Mouse (Mus musculus): Measurements from ENCODE around the gene Adig. TPM values are rescaled to one million over a fixed set of nuclear protein-coding genes. Genes with fewer than 3 reads are reported as not detected.

Gene Adig
- 1.1 and 4.1 TPM in 2 replicates for polyA plus RNA-seq (2012; rRNA removed)

DNA sequence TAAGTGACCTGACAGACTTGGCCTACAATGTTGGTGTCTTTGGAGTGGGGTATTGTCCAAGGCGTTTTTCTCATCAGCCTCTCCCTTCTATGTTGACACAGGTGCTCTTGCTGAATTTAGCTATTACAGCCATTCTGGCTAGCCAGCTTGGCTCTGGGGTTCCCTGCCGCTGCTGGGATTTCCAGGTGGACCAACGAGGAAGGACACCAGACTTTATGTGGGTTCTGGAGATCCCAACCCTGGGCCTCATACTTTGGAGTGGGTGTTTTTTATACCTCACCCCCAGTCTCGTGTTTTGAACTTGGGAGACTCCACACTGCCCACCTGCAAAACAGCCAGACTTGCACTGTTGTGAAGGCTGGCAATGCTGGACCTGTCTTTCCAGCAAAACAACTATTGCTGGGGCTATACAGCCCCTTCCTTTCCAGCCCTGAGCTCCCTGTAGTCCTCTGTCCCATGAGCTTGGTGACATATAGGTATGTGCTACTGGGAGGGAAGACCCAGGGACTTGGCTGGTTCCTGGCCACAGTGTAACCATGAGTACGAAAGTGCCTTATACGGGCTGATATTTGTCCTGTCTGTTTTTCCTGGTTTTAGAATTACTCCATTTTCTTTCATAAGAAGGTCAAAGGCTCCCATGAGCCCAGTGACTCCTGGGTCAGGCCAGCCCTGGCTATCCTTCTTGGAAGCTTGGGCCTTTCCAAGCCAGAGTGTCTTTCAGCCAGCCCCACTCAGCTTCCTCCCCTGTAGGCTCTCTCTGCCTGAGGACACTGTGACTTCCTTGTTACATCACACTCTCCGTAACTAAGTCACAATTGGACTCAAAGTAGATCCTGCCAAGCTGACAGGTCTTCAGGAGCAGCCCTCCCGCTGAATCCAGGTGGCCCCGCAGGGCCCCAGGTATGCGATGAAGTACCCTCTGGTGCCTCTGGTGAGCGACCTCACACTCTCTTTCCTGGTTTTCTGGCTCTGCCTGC is at the start of gene Adig:
Adig (plus strand) TSS at position 777 of the 977 bp plus-strand sequence.

DNA sequence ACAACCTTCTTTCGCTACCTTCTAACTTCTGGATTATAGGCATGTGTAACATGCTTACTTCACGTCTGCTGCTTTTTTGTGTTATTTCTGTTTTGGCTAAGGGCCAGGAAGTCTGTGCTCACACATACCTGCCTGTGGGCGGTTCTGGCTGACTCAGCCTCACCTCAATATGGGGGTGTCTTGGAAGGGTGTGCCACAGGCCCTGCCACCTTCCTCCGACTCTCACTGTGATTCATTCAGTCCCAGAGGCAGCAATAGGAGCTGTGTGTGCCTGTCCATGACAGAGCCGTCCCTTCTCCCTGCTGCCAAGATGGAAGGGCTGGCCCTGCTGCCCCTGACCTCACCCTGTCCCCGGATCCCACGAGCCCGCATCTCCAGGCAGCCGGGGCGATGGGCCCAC is 10.1 kb downstream of the Adig start, which contains the start of gene Arhgap40:
Arhgap40 (plus strand) TSS at position 269 of the 400 bp plus-strand sequence.

Other genes starting within 250 kb of the Adig start
- gene Bpi, start 244.5 kb upstream of the Adig start, polyA plus RNA-seq (2012; rRNA removed): 0.04 and 0.10 TPM in 2 replicates
- 3.6 and 4.2 TPM in 2 replicates for gene Lbp, start 196.1 kb upstream of the Adig start, polyA plus RNA-seq (2012; rRNA removed)
- gene Snhg11, start 127.0 kb upstream of the Adig start, polyA plus RNA-seq (2012; rRNA removed): 0.69 and 0.85 TPM in 2 replicates
- 4.4 and 5.1 TPM in 2 replicates for gene Ralgapb, start 92.8 kb upstream of the Adig start, polyA plus RNA-seq (2012; rRNA removed)
- gene Arhgap40, start 10.2 kb downstream of the Adig start, polyA plus RNA-seq (2012; rRNA removed): 4.5 and 6.2 TPM in 2 replicates
- gene Slc32a1, start 108.2 kb downstream of the Adig start, polyA plus RNA-seq (2012; rRNA removed): not detected in 2 replicates
- 3.5 and 4.2 TPM in 2 replicates for gene Actr5, start 122.3 kb downstream of the Adig start, polyA plus RNA-seq (2012; rRNA removed)
- gene Ppp1r16b, start 162.8 kb downstream of the Adig start, polyA plus RNA-seq (2012; rRNA removed): 0.48 and 0.60 TPM in 2 replicates